7 mouse cellular contexts compared by ENCODE assay signal in genomic region chrX:75514179-75514972, GRCm38 (mm10). TPM values are rescaled to one million over a fixed set of nuclear protein-coding genes. Genes with fewer than 3 reads are reported as not detected.
DNase-seq lines count a peak whose midpoint lies in the region; ATAC-seq lines count a peak whose summit lies in the region.

Gene Vbp1 (plus strand): TSS chrX:75514299.

- H3K9me3 ChIP-seq in embryonic facial prominence, embryonic 12.5 days: no peaks in the 10 kb centered on the region
- H3K9me3 ChIP-seq in limb, embryonic 11.5 days (ENCODE audit: control insufficient read depth, low read length): no peaks in the 10 kb centered on the region
- H3K9me3 ChIP-seq in midbrain, embryonic 14.5 days (ENCODE audit: control insufficient read depth, low read length): no peaks in the 10 kb centered on the region

- H3K4me1 ChIP-seq in embryonic facial prominence, embryonic 12.5 days: no peaks in the 10 kb centered on the region
- no peaks in the 10 kb centered on the region for H3K4me1 ChIP-seq in limb, embryonic 11.5 days (ENCODE audit: control insufficient read depth, insufficient read depth, low read length)
- H3K4me1 ChIP-seq in midbrain, embryonic 14.5 days (ENCODE audit: control insufficient read depth, insufficient read depth, low read length): peaks cover 5% of the 10 kb centered on the region; the same call in 1 of the 2 replicates

- H3K9ac ChIP-seq in embryonic facial prominence, embryonic 12.5 days: peak within 1 kb of the TSS; percentile 64
- H3K9ac ChIP-seq in limb, embryonic 11.5 days (ENCODE audit: low read length): peak within 1 kb of the TSS; percentile 63
- peak within 1 kb of the TSS; percentile 60 for H3K9ac ChIP-seq in midbrain, embryonic 14.5 days (replicated peaks; ENCODE audit: low read length)

- 18% methylated on average over 37 of the region's 37 CpGs for WGBS in embryonic facial prominence, embryonic 12.5 days
- 16% methylated on average over 37 of the region's 37 CpGs for WGBS in limb, embryonic 11.5 days
- 21% methylated on average over 37 of the region's 37 CpGs for WGBS in midbrain, embryonic 14.5 days

- H3K36me3 ChIP-seq in embryonic facial prominence, embryonic 12.5 days: no peaks in the 10 kb centered on the region
- H3K36me3 ChIP-seq in limb, embryonic 11.5 days (ENCODE audit: control insufficient read depth, insufficient read depth, low read length): no peaks in the 10 kb centered on the region
- H3K36me3 ChIP-seq in midbrain, embryonic 14.5 days (ENCODE audit: control insufficient read depth, insufficient read depth, low read length): no peaks in the 10 kb centered on the region

- peak within 1 kb of the TSS; percentile 91 for H3K27ac ChIP-seq in embryonic facial prominence, embryonic 12.5 days
- H3K27ac ChIP-seq in limb, embryonic 11.5 days (replicated peaks; ENCODE audit: low read depth, low read length): peak within 1 kb of the TSS; percentile 79
- H3K27ac ChIP-seq in midbrain, embryonic 14.5 days (replicated peaks; ENCODE audit: low read depth, low read length): peak within 1 kb of the TSS; percentile 88

- peak; percentile 93 for ATAC-seq in embryonic facial prominence, embryonic 12.5 days (ENCODE audit: insufficient number of reproducible peaks, insufficient read depth, low FRiP score, low TSS enrichment)
- ATAC-seq in limb, embryonic 11.5 days (ENCODE audit: insufficient number of reproducible peaks, low FRiP score, low TSS enrichment, low read depth): peak; percentile 98
- ATAC-seq in midbrain, embryonic 14.5 days (ENCODE audit: low FRiP score, low TSS enrichment): peak; percentile 99

- DNase-seq in adrenal gland, postnatal 25 days: peak; percentile 72
- peak; percentile 99 for DNase-seq in heart, adult 11 months
- peak; percentile 85 for DNase-seq in kidney, adult 18-20 months
- peak; percentile 80 for DNase-seq in limb, embryonic 11.5 days (ENCODE audit: low spot score)
- DNase-seq in midbrain, embryonic 14.5 days: peak; percentile 93
- peak; percentile 69 to 73 for DNase-seq in spleen, adult 18-20 months

- H3K4me2 ChIP-seq in embryonic facial prominence, embryonic 12.5 days (replicated peaks): peak within 1 kb of the TSS; percentile 24; the same call in 1 of the 2 replicates
- peak within 1 kb of the TSS; percentile 20; the same call in 1 of the 2 replicates for H3K4me2 ChIP-seq in limb, embryonic 11.5 days (ENCODE audit: low read depth, severe bottlenecking)
- H3K4me2 ChIP-seq in midbrain, embryonic 14.5 days (ENCODE audit: low read length): peak within 1 kb of the TSS; percentile 47

- no peaks in the 10 kb centered on the region for H3K27me3 ChIP-seq in embryonic facial prominence, embryonic 12.5 days
- no peaks in the 10 kb centered on the region for H3K27me3 ChIP-seq in limb, embryonic 11.5 days (ENCODE audit: control insufficient read depth, insufficient read depth, low read length)
- no peaks in the 10 kb centered on the region for H3K27me3 ChIP-seq in midbrain, embryonic 14.5 days (ENCODE audit: control insufficient read depth, insufficient read depth, low read length)

- H3K4me3 ChIP-seq in embryonic facial prominence, embryonic 12.5 days: peak within 1 kb of the TSS; percentile 52
- H3K4me3 ChIP-seq in limb, embryonic 11.5 days (ENCODE audit: low read depth, low read length): peak within 1 kb of the TSS; percentile 45
- H3K4me3 ChIP-seq in midbrain, embryonic 14.5 days (replicated peaks; ENCODE audit: low read depth, low read length): peak within 1 kb of the TSS; percentile 53

RNA-seq across cellular contexts. Expression of gene Vbp1, which starts in this region (rescaled TPM):
- total RNA-seq in adrenal gland, postnatal 25 days (2021): 37.4 and 43.1 TPM in 2 replicates
- 153 and 155 TPM in 2 replicates for polyA plus RNA-seq in embryonic facial prominence, embryonic 12.5 days (2016; fragmentation: Nextera tagmentation; extraction: Ambion mirVana)
- 163 and 169 TPM in 2 replicates for polyA plus RNA-seq in limb, embryonic 11.5 days (2014; fragmentation: Nextera tagmentation; extraction: Ambion mirVana)
- polyA plus RNA-seq in midbrain, embryonic 14.5 days (2014; fragmentation: Nextera tagmentation; extraction: Ambion mirVana): 346 and 350 TPM in 2 replicates

Comparison
In these comparisons a context has a peak if more than half of its experiments do, and no peak if none do; other contexts are left out.
1. Peak in every context shown above with its lines: DNase-seq, ATAC-seq, H3K4me3 ChIP-seq and H3K27ac ChIP-seq.